Mouse (Mus musculus): ENCODE measurements around the gene Fermt1.

The Fermt1 gene

DNA sequence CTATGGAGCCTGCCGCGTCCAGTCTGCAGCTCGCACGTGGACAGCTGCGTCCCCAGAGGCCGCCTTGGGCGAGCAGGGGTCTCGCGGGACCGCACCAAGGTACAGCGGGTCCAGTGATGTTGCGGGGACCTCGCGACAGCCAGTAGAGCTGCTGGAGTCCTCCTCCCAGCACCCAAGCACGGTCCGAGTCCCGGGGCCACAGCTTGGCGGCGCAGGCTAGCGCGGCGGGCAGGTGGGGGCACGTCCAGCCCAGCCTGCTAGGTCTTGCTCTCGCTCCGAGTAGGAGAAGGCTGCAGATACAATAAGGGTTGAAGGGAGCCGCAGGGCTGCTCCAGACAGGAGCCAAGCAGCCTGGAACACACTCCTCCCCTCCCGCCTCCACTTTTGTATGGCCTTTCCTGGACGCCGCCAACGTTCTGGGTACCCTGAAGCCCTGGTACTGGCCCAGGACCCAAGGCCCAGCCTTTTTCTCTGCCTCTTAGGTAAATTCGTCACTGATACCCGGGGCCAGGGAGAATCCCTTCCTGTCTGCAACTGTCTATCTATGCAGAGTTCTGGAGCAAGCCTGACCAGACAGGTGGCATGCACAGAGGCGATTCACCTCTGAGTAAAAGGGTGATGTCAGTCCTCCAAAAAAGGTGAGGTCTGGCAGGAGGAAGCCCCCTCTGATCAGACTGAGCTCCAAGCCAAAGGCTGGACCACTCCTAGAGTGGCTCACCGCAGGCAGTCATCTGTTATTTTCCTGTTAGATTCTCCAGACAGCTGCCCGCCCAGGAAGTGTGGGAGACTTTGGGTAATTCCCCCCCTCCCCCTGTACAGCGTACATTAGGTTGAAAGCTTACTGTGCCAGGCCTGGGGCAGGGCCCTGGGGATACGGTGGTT lies at the start of gene Fermt1:
Fermt1 (minus strand) TSS at position 581 of the 882 bp plus-strand sequence.
- DNase-seq (ENCODE audit: low read depth): no peak

DNA sequence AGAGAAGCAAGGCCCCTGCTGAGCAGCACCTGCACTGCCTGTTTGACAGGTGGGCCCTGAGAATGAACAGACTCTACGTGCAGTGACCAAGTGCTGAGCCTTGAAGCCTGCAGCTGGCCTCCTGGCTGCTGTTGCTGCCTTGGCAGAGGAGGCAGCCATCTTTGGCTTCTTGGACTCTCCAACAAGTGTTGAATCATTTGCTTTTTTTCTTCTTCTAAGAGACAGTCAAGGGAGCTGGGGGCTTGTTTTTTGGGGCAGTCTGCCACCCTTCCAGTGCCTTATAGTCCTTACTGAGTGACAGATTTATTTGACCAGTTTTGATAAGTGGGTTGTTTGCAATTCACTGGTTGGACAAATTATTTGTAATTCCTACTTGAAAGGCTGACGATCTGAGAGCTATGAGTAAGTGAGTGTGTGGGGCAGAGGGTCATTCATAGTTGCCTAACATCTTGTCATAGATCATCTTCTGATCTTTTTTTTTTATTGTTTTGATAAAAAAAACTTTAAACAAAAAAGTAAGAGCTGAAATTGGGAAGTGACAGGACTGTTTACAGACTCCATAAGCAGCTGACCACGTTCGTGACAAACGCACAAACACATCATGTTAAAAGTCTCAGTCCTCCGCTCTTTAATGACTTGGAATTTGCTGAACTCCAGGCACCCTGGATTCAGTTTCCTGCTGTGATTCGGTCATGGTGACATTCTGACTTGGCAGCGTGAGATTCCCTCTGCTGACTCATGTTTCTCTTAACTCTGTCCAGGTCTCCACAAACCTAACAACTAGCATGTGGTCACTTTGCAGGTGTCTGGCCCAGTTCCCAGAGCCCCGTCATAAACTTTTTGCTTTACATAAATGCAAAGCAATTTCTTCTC lies 47.2 kb upstream of the Fermt1 start:
- no peak for DNase-seq (ENCODE audit: low read depth)

DNA sequence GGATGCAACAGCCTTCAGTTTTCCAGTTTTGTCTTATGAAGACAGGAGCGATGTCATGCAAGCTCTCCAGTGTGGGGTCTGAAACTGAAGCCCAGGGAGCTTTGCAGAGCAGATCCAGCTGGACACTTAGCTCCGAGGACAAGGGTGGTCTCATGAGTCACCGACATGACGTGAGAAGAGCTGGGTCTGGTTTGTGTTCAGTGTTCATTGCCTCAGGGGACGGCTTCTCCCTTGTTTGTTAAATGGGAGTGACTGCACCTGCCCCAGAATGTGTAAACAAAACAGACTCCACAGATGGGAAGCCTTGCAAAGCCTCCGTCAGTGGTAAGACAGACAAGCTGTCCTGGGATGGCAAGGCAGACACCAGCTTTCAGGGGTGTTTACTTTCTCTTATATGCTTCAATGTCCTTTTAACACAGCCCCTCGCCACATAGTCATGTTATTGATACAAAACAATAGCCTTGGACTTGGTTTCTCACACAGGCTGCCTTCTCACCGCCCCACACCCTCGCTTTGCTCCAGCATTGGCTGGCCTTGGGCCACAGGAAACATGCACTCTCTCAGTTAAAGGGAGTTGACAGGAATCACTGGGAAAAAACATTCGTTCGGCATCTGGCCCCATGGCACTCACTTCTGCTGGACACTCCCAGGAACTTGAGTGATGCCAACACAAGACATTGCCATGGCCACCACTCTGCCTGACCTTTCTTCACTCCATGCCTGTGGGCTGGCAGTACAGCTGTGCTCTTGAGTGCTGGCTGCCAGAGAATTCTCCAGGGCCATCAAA lies 44.3 kb upstream of the Fermt1 start:
- no peak for DNase-seq (ENCODE audit: low read depth)

DNA sequence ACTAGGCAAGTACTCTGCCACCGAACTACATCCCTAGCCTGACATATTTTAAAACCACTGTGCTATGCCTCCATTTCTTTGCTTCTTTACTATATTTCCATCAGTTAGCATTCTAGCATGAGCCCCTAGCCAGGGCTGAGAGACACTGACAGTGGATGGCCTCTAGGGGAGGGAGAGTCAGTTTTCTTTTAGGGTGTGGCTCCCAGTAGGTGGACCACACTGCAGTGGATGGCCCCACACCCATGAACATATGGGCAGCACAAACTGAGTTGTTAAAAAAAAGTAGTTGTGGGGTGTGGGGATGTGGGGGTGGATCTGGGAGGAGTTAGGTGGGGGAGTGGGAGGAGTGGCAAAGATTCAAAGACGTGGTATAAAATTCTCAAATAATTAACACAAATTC lies 27.6 kb upstream of the Fermt1 start:
- no peak for DNase-seq (ENCODE audit: low read depth)

- DNase-seq (ENCODE audit: low read depth): peak; percentile 7
These were observed 25.1 kb upstream of the Fermt1 start for GRCm38 (mm10) chr2:132970772-132971173.

DNA sequence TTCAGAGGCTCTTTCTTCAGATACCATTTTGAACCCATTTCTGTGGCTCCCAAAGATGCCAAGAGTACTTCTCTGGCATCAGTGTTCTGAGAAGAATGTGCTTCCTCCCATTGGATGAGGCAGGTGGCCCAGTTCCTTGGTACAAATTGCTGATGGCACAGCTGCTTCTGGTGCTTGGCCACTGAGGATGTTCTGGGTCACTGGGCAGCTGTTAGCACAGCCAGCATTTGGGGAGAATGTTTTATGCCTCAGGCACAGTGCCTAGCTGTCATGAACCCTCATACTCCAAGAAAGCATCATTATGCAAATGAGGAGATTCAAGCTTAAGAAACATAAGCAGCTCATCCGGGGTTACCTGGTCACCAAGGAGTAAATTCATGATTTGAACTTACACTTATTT lies 12.1 kb upstream of the Fermt1 start:
- DNase-seq (ENCODE audit: low read depth): no peak

GRCm38 (mm10) chr2:132952197-132952596 lies 6.5 kb upstream of the Fermt1 start:
- no peak for DNase-seq (ENCODE audit: low read depth)

- DNase-seq (ENCODE audit: low read depth): no peak
These were observed 2.5 kb upstream of the Fermt1 start for GRCm38 (mm10) chr2:132948174-132948573.

DNA sequence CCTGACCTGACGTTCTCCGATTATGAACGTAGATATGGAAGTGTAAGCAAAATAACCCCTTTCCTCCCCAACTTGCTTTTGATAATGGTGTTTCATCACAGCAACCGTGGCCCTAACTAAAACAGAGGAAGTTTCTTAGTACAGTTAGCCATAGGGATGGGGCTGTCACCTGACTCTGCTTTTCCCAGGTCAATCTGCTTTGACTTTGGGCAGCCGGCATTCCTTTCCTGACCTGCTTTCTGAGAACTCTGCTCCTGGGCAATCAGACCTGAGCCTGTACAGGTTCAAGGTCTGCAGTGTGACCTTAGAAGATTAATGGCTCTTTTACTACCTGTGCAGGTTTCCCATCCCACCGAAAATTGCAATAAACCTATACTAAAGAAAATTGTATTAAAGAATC lies 1.3 kb upstream of the Fermt1 start:
- DNase-seq (ENCODE audit: low read depth): no peak

DNA sequence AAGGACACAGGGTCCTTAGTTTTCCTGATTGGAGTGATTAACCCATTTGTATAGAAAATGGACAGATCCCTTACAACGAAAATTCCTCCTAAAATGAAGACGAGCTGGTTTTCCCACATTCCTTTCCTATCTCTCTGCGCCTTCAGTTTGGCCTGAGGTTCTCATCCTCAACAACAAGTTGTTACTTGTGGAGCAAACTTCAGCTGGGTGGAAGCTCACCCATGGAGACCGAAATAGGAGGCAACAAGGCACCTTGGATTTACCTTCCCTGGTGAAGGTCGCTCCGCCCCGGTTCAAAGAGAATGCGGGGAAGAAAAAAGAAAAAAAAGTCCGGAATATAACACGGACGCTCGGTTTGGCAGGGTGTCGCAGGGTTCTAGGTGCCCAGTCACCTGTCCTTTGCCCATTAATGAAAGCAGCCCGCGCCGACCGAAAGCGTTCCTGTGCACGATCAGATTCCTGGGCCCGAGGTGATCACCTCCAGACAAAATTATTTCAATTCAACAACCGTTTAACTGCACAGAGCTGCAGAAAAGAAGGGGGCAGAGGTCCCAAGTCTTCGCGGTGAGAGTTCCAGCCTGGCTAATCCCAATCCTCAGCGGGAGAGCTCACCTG lies 888 bp downstream of the Fermt1 start:
- no peak for DNase-seq (ENCODE audit: low read depth)

DNA sequence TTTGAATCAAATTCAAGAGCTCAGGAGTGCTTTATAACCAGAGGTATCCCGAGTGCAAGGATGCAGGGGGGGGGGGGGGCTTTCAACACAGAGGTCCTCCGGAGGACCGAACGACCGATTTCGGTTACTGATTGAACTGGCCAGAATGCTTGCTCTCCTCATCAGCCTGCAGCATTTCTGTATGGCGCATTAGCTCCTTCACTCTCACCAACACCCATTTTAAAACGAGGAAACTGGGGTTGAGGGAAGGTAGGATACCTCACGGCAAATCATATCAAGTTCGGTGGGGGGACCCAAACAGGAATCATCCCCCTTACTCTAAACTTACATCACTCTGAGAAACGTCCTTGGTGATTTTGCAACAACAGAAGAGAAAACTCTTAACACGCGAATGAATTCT lies 1.7 kb downstream of the Fermt1 start:
- no peak for DNase-seq (ENCODE audit: low read depth)

DNA sequence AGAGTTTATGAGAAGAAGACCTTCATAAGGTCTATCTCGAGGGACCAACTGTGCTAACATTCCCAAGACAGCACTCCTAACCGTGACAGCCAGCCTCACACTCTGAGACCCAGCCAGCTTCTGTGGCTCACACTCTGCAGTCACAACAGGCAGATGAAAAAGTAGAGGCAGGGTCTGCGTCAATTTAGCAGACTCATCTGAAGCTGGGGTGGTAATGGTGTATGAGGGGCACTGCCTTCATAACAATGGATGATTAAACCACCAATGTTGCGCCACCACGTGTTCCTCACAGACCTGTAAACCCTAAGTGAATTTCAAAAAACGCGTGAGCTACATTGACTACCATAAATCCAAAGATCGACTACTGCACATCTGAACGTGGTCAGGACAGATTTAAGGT lies 2.1 kb downstream of the Fermt1 start:
- DNase-seq (ENCODE audit: low read depth): no peak

GRCm38 (mm10) chr2:132939056-132939455 lies 6.7 kb downstream of the Fermt1 start:
- DNase-seq (ENCODE audit: low read depth): no peak

- DNase-seq (ENCODE audit: low read depth): no peak
These were observed 9.5 kb downstream of the Fermt1 start for GRCm38 (mm10) chr2:132936176-132936575.

DNA sequence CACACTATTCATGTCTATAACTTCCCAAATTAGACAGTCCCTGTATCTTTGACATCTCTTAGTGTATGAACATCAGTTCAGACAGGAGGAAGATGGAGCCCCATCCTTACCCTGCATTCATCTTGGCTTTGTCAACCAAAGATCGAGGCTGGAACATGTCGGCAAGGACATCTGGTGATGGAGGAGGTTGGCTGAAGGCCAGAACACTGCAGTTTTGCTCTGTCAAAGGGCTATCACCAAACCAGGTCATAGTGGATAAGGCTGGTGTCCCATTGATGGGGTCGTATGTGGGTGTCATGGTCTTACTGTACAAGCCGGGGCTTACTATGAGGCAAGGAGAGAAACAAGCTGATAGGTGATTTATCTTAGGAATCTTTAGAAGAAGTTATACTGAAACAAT lies 11.0 kb downstream of the Fermt1 start:
- no peak for DNase-seq (ENCODE audit: low read depth)

DNA sequence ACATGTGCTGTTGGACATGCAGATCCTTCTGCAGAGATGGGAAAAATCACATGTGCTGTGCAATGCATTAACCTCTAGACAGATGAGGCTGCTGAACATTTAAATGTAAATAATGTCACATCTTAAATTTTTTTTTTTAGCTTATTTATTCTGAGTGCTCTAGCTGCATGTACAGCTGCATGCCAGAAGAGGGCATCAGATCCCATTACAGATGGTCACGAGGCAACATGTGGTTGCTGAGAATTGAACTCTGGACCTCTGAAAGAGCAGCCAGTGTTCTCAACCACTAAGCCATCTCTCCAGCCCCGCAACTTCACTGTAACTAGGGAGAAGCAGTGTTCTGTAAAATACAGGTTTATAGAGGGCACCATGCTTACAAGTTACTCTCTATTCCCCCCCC lies 11.6 kb downstream of the Fermt1 start:
- no peak for DNase-seq (ENCODE audit: low read depth)

GRCm38 (mm10) chr2:132928999-132929398 lies 16.7 kb downstream of the Fermt1 start:
- no peak for DNase-seq (ENCODE audit: low read depth)

GRCm38 (mm10) chr2:132927871-132928270 lies 17.8 kb downstream of the Fermt1 start:
- no peak for DNase-seq (ENCODE audit: low read depth)

GRCm38 (mm10) chr2:132927298-132927697 lies 18.4 kb downstream of the Fermt1 start:
- DNase-seq (ENCODE audit: low read depth): no peak

DNA sequence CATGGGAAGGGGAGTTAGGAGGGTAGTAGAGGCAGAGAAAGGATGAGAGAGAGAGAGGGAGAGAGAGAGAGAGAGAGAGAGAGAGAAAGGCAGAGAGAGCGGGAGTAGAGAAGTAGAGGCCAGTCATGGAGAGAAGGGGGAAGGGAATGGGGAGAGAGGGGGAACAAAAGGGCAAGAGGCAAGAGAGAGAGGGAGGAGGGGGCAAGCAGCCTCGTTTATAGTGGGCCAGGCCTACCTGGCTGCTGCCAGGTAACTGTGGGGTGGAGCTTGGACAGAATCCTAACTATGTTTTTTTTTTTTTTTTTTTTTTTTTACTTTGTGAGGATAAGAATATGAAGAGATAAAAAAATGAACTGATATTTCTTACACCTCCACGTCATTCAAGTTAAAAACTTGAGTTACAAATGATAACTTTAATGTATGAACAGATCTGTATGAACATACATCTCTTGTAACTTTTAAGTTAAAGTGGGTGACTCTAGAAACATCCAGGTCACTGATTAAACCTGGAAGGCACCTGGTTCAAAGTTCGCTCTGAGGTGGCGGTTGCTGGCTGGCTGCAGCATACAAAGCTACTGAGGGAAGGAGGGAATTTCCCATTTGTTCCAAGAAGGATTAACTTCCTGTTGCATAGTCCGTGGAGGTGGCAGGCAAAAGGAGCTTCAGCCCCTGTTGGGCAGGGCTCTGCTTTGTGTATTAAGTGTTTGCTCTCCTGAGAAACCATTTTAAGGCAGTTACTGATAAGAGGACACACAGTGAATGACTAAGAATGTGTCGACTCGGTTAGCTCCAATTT lies 22.2 kb downstream of the Fermt1 start:
- DNase-seq (ENCODE audit: low read depth): no peak

Data from naive thymus-derived CD4-positive, alpha-beta T cell, adult 2 months (primary cell).